Mouse (Mus musculus) spleen, postnatal 14 days (tissue): Measurements from ENCODE around the gene Blnk.

Experiments
- DNase-seq, 2 experiments: peaks; one replicate each; pipeline ENCODE4 v3.0.0; 2021 to 2022; ENCODE audit warnings: low spot score in 2 of 2

The Blnk gene

DNA sequence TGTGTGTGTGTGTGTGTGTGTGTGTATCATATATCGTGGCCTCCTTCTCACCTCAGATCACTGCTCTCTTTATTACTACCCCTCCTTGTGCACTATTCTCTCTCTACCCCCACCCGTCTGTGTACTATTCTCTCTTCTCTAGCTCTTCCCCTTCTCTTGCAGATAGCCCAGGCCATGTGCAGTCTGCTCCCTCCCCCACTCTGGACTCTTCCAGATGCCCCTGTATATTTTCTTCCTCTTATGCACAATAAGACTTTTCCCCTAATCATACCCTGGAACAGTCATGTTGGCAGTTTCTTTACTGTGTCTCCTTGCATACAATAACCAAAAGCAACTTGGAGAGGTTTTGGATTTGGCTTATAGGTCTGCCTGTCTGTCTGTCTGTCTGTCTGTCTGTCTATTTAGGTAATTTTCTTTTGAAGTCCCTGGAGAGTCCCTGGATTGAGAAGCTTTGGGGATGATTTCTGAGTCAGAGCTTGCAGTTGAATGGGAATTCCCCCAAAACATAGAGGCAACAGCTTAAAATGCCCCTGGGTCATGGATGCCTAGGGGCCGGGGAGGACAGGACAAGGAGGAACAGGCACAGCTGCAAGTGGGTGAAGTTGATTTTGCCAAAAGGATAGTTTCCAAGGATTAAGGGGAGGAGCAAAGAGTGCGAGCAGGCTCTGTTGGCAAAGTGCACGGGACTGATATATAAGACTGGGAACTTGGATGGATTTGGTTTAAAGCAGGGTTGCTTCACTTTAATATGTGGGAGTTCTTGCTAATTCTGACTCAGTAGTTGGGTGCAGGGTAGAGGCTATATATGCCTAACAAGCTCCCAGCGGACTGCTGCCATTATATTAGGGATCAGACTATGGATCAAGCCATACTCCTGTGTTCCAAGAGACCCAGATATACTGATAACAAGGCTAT lies 29.1 kb downstream of the Blnk start:
- DNase-seq = no peak

DNA sequence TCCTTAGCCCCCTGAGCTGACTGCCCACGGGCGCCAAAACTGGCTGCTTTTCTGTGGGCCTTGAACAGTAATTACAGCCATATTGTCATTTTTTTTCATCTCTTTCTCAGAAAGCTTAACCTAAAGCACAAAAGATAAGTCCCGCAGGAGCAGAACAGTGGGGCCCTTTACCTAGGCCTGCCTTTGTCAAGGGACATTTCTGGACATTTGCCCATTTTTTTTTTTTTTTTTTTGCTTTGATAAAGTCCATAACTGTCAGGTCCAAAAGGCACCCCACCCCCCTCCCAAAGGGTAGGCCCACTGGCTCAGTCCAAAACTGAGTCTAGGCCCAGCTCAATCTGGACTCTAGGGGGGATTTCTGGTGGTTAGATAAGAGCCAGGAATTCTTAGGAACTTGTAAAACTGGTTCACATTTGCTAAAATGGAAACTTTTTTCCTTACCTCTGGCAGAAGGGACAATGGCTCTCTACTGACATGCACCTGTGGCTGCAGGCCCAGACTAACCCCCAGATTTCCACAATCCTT lies 29.9 kb downstream of the Blnk start:
- no peak for DNase-seq

DNA sequence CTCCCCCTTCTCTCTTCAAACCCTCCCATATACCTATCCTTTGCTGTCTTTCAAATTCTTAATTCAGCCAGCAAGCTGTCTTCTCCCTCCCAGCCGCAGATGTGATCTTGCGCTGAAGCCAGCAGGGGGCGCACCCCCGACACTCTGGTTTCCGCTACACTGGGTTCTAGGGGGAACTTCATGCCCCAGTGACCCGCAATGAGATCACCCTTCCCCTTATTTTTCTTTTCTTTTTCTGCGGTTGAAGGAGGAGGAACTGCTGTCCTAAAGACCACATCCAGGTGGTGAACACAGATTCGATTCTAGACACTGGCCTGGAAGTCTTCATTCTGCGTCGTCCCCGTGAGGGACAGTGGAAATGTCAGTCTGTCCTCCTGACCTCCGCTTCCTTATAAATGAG lies 31.3 kb downstream of the Blnk start:
- DNase-seq = peak; percentile 70 to 83

DNA sequence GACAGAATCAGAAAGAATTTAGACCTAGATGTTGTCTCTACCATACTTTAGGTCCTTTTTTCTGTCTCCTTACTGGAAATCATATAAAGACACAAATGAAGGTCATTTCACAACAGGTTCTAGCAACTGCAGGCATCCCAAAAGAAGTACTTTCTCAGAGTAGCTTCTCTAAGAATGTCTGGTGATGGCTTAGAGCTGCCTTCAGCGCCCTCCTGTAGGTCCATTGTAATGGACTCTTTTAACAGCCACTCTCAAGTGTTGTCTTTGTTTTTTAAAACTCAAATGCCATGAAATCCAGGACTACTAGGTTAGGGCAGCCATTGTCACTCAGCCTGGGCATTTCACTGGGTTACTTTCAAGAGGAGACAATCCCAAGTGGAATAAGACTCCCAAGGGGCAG lies 35.4 kb downstream of the Blnk start:
- DNase-seq = no peak

DNA sequence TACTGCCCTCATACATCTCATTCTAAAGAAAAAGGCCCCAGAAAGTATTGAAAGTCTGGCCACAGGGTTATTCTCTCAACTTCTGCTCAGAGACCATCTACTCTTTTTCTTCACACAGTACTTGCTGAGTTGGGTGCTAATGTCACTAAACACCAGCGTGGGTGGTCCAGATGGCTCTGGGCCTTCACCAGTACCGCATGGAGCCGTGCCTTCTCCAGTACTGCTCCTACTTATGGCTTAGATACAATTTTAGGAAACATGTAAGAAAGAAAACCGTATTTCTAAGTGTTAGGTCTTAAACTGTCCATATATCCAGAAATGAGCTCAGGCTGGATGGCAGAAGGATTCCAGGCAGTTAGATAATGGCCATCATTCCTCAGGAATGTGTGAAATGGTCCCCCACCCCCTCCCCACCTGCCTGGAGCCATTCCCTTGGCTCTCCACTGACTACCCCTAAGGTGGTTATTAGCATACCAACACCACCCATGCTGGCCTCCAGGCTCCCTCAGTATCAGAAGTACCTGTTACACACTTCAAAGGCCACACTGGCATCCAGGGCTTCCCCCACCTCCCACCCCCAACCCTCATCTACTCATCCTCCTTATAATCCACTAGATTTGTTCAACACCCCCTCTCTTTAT lies 47.3 kb downstream of the Blnk start:
- DNase-seq = no peak

DNA sequence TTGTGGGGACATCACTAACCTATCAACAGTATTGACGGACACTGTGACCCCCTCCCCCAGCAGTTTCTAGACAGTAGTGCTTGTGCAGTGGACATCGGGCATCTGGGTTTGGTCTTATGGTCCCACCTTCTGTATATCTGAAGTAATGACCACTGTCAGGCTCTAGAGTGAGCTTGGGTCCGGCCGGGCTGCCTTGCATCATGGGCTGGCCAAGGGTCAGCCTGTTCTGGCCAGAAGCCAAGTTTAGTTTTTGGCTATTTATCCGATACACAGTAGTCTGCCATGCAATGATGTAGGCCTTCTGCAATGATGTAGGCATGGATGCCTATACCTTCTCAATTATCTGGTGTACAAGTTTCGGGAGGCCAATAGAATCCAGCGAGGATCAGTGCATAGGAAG lies 50.8 kb downstream of the Blnk start:
- no peak for DNase-seq

DNA sequence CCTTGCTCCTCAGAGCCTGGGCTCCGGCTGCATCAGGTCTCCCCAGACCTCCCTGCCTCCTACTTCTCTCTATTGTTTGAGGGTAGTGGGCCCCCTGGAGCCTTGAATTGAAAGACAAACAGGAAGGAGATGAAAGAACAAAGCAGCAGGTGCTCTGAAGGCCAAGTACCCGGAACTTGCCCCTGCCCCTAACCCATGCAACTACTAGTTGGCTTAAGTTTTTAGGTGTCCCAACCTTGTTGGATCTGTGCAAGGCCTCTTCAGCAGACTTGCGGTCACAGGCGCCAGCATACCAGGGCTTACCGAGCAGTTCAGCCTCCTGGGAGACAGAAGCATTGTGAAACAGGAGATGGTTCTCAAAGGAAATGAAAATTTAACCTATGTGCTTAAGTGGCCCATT lies 58.3 kb downstream of the Blnk start:
- no peak for DNase-seq

DNA sequence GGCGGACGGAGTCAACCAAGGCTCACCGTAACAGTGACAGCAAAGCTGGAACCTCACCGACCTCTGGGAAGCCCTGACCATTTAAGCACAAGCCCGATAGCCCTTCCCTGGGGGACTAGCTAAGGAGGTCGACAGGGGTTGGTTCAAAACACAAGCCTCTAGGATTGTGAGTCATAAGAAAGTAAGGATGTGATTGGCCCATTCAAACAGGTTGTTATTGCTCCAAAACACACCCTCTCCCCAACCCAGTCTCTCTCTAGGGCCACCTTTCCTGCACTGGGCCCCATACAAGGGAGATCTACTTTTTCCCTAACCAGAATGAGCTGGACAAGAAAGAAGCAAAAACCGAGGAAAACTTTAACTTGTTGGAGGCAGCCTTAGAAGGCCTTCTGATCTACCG lies 59.0 kb downstream of the Blnk start:
- no peak for DNase-seq

DNA sequence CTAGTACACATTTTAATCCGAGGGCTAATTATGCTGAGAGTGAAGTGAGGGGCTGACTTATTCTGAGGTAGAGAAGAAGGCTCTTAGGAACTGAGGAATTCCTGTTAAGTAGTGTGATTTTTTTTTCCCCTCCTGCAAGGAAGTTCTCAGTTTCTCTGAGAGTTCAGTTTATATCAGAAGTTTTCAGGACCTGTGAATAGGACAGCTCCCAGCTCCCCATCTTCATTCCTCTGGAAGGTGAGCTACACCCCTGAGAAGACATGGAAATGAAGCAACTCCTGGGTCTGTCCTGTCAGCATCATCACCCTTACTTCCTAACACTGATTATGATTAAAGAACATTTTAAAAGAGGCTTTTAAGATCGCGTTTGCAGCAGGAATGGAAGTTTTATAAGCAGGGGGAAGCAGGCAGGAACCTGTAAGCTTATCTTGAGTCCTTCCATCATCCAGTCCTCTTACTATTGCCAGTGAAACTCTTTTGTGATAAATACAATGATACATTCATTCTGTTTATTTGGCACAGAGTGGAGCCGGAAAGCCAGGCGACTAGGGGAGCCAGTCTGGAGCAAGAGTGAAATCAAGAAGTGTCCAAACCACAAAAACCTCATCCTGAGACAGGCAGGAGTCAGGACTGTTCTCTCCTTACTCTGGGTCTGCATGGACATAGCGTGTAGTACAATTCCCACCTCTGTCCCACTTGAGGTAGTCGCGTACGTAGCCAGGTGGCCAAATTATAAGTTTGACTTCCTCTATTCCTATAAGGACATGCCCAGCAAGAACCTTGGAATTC lies 62.6 kb downstream of the Blnk start:
- no peak for DNase-seq

DNA sequence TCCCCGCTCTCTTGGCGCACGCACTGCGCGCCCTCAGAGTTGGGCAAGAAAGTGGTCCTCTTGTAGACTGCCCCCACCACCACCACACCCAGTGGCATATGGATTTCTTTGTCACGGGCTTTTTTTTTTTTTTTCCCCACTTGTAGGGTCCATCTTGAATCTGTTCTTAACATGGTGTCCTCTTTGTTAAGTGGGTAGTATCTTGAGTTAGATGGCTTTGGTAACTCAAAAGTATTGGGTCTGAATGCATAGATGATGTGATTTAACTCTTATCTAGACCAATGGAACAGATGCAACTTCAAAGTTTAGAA lies 99.0 kb downstream of the Blnk start:
- no peak for DNase-seq

DNA sequence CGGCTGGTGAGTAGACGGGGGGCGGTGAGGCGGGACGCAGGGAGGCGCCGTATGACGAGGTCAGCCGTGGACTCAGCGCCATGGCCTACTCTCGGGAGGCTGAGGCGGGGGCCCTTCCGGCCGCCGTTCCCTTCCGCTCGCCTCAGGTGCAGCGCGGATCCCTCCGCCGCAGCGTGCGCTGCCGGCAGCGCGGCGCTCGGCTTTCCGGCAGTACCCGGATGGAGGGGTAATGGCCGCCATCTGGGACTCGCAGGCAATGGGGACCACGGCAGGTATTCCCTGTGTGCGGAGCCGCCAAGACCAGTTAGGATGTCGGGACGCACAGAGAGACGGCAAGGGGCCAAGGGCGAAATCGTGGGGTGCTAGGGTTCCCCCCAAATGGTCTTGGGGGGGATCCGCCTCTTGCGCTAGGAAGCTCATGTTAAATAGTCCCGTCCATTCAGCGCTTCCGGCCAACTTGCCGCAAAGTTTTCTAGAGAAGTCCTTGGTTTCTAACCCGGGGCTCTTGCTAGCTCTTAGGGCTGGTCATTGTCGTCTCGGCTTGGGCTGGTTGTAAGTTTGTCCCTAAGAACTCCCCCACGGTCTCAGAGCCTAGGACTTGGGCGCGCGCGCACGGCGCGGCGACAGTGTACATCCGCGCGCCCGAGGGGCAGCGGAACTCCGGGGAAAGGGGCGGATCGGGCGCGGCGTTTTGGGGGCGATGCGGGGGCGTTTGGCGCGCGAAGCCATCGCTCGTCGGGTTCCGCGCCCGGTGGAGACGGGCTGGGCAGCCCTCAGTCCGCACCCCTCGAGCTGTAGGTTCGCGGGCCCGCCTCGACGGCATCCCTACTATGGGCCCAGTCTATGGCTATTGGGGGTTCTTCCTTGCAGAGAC lies 99.6 kb downstream of the Blnk start, which contains the start of gene Zfp518a:
Gene Zfp518a, plus strand, starts transcription at position 187 of the 874 bp plus-strand sequence.
- DNase-seq = peak; percentile 65 to 72

DNA sequence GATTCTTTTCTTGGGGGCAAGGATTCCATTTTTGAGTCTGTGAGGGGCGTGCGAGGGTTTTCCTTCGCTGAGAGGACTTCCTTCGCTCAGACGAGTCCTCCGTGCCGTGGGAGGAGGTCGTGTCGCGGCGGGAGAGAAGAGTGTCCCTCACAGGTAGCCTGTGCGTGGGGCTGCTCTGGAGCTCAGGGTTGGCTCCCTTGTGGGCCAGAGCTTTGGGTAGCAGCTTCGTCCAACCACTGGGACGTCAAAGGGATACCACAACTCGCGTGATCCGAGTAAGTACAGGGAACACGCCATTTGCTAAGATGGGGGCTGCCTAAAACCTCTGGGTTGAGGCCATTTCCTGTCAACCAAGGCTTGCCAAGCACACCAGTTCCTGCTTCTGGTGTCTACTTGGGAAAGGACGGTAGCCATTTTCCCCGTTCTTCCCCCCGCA lies 100.2 kb downstream of the Blnk start:
- DNase-seq = no peak

DNA sequence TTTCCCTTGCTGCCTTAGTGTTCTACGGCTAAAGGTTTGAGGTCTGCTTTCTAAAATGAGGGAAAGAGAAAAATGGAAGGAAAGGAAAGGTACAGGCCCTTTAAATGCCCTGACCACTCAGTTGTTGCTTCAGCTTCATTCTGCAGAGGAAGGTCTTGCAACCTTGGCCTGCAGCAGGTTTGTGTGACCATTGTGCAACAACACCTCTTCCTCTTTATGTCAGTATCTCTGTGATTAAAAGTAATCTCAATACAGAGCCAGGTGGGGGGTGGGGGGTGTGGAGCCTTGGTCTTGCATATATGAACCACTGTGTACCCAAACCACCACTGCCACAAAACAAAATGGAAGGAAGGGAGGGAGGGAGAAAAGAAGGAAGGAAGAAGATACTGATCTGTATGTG lies 105.4 kb downstream of the Blnk start:
- DNase-seq = no peak

DNA sequence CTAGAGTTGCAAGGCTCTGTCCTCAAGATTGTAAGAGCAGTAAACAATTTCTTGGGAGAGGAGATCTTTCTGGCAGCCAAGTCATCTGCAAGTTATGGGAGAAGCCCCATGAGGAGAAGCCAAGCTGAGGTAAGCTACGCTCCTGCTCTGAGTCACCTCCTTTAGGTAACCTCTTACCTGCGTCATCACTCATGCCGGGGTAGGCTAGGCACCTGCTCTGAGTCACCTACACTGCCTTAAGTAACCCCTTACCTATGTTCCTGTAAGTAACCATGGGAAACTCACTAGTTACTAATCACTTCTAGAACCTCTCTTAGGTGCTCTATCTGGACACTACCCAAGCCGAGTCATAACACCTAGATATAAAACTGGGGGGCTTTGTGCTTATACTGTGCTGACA lies 112.6 kb downstream of the Blnk start:
- DNase-seq = no peak
